Mouse (Mus musculus): ENCODE measurements at regions not wholly inside any gene's neighbourhood (a gene's known extent, or its start where the extent isn't known, plus 50 kb on each side); places are given as distances from the start of the nearest gene placed in this dataset.

DNA sequence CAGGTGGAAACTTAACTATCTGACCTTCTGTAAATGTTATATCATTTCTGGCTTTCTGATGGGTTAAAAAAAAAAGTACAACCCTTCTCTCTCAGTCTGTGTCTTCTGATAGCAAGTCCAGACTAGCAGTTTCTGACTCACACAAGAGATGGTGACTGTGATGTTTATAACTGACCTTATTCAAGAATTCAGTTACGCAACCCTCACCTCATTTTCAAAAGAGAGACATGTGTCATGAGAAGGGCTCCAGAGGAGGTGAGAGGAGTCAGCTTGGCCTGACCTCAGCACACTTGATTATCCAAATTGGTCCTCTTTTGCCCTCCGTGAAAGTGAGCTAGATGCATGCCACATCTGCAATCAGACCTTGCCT lies 202.2 kb downstream of the Gm5426 start:
- peaks cover 23% of the 10 kb centered on the region for H3K4me1 ChIP-seq (ENCODE audit: control insufficient read depth, insufficient read depth, insufficient read length)
- no peak for TF ChIP-seq POLR2A (IDR thresholded peaks at IDR 0.05; ENCODE audit: low read depth, low read length)
- no peak for TF ChIP-seq CTCF (IDR thresholded peaks at IDR 0.05; ENCODE audit: extremely low read depth, insufficient read depth, insufficient read length, insufficient replicate concordance)
- no peaks in the 10 kb centered on the region for H3K36me3 ChIP-seq (ENCODE audit: control insufficient read depth, insufficient read depth, low read length)
- H3K27ac ChIP-seq (ENCODE audit: insufficient read depth, low read length) = no peak overlapping the region
- 87% methylated on average over 2 of the region's 2 CpGs for WGBS
- no peaks in the 10 kb centered on the region for H3K27me3 ChIP-seq (ENCODE audit: control insufficient read depth, insufficient read depth, low read length)
- DNase-seq (ENCODE audit: low read depth in 1 of 2, low spot score in 2 of 2) = no peak
- no peak overlapping the region for H3K4me3 ChIP-seq (ENCODE audit: extremely low read depth, insufficient read depth, insufficient read length)

DNA sequence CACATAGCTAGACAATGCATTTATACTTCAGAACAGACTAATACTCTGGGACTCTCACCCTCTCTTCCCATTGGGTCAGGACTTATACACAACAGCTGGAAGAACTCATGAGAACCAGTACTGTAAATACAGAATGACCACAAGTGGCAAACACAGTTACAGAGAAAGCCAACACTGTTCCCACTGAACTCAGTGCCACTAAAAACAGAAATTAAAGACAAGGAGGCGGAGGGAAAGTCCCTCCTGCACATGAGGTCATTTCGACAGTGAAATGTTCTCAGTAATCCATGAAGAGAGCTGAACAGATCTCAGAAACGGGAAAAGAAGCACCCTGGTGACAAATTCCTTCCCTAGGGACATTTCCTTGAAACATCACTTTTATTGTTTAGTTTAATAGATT lies 206.1 kb downstream of the Gm5426 start:
- no peak for TF ChIP-seq CTCF (IDR thresholded peaks at IDR 0.05; ENCODE audit: extremely low read depth, insufficient read depth, insufficient read length, insufficient replicate concordance)
- TF ChIP-seq POLR2A (IDR thresholded peaks at IDR 0.05; ENCODE audit: low read depth, low read length) = no peak
- peaks cover 11% of the 10 kb centered on the region; the same call in 1 of the 2 replicates for H3K4me1 ChIP-seq (ENCODE audit: control insufficient read depth, insufficient read depth, insufficient read length)
- H3K36me3 ChIP-seq (ENCODE audit: control insufficient read depth, insufficient read depth, low read length) = no peaks in the 10 kb centered on the region
- H3K27me3 ChIP-seq (ENCODE audit: control insufficient read depth, insufficient read depth, low read length) = no peaks in the 10 kb centered on the region
- DNase-seq (ENCODE audit: low read depth in 1 of 2, low spot score in 2 of 2) = no peak
- WGBS = 71% methylated on average over 3 of the region's 3 CpGs
- H3K27ac ChIP-seq (ENCODE audit: insufficient read depth, low read length) = no peak overlapping the region
- H3K4me3 ChIP-seq (ENCODE audit: extremely low read depth, insufficient read depth, insufficient read length) = no peak overlapping the region

DNA sequence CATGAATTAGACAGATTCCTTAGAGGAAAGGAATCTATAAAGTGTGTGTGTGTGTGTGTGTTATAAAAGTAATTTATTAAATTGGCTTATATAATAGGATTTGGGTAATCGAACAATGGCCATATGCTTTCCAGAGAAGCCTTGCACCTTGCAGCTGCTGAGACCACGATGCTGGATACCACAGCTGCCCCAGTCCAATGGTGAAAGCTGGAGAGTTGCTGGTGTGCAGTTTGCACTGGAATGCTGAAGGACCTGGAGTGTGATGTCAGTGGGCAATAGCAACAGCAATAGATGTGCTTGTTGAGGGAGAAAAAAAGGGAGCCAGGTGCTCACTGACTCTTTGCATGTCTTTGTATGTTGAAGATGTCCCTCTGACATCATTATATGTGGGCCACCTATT lies 207.3 kb downstream of the Gm5426 start:
- TF ChIP-seq CTCF (IDR thresholded peaks at IDR 0.05; ENCODE audit: extremely low read depth, insufficient read depth, insufficient read length, insufficient replicate concordance) (no peak), POLR2A (IDR thresholded peaks at IDR 0.05; ENCODE audit: low read depth, low read length) (no peak)
- peaks cover 5% of the 10 kb centered on the region; the same call in 1 of the 2 replicates for H3K4me1 ChIP-seq (ENCODE audit: control insufficient read depth, insufficient read depth, insufficient read length)
- no peaks in the 10 kb centered on the region for H3K27me3 ChIP-seq (ENCODE audit: control insufficient read depth, insufficient read depth, low read length)
- H3K27ac ChIP-seq (ENCODE audit: insufficient read depth, low read length) = no peak overlapping the region
- no peak overlapping the region for H3K4me3 ChIP-seq (ENCODE audit: extremely low read depth, insufficient read depth, insufficient read length)
- H3K36me3 ChIP-seq (ENCODE audit: control insufficient read depth, insufficient read depth, low read length) = no peaks in the 10 kb centered on the region
- 96% methylated on average over 2 of the region's 2 CpGs for WGBS
- no peak for DNase-seq (ENCODE audit: low read depth in 1 of 2, low spot score in 2 of 2)

DNA sequence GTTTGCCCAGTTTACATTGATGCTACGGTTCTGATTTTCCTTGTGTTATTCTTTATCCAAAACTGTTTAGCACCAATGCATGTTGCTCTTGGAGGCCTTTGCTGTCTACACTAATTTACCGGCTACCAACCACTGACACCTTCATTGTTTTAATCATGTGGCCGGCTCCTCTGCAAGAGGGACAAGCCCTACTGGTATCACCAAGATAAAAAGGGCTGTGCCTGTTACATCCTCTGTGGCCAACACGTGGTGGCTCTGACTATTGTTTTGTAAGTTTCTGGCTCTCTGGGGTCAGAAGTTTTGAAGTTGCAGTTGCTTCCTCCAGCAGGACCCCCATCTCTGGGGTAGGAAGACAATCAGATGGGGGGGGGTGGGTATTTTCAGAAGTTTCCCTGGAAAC lies 214.3 kb downstream of the Gm5426 start:
- Histone ChIP-seq H3K27me3 (ENCODE audit: control insufficient read depth, insufficient read depth, low read length) (no peaks in the 10 kb centered on the region), H3K4me1 (ENCODE audit: control insufficient read depth, insufficient read depth, insufficient read length) (peaks cover 3% of the 10 kb centered on the region; the same call in 1 of the 2 replicates), H3K27ac (ENCODE audit: insufficient read depth, low read length) (0 out of 2 replicates have a peak overlapping the region, but pooled peaks have one; percentile 5), H3K36me3 (ENCODE audit: control insufficient read depth, insufficient read depth, low read length) (no peaks in the 10 kb centered on the region), H3K4me3 (ENCODE audit: extremely low read depth, insufficient read depth, insufficient read length) (no peak overlapping the region)
- 76% methylated on average over 4 of the region's 4 CpGs for WGBS
- no peak for DNase-seq (ENCODE audit: low read depth in 1 of 2, low spot score in 2 of 2)
- no peak for TF ChIP-seq POLR2A (IDR thresholded peaks at IDR 0.05; ENCODE audit: low read depth, low read length)
- TF ChIP-seq CTCF (IDR thresholded peaks at IDR 0.05; ENCODE audit: extremely low read depth, insufficient read depth, insufficient read length, insufficient replicate concordance) = no peak

DNA sequence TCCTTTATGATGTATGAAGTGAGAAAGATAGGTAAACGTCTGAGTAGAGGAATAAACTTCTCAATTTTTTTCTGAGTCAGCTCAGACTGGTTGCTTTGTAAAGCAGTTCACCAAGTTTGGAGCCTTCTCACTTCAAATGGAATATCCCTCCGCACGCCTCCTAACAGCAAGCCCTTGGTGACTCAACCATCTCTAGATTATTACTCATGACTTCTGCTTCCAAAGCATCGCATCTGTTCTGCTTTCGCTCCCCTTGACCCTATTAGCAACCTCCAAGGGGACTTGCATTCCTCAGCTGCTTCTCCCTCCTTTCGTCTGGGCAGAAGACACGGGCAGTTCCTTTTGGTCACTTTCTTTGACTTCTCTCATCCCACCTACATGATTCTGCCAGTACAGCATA lies 214.9 kb downstream of the Gm5426 start:
- no peak for DNase-seq (ENCODE audit: low read depth in 1 of 2, low spot score in 2 of 2)
- peaks cover 3% of the 10 kb centered on the region; the same call in 1 of the 2 replicates for H3K4me1 ChIP-seq (ENCODE audit: control insufficient read depth, insufficient read depth, insufficient read length)
- WGBS = 85% methylated on average over 7 of the region's 7 CpGs
- no peak overlapping the region for H3K27ac ChIP-seq (ENCODE audit: insufficient read depth, low read length)
- no peak overlapping the region for H3K4me3 ChIP-seq (ENCODE audit: extremely low read depth, insufficient read depth, insufficient read length)
- H3K27me3 ChIP-seq (ENCODE audit: control insufficient read depth, insufficient read depth, low read length) = no peaks in the 10 kb centered on the region
- TF ChIP-seq CTCF (IDR thresholded peaks at IDR 0.05; ENCODE audit: extremely low read depth, insufficient read depth, insufficient read length, insufficient replicate concordance) (no peak), POLR2A (IDR thresholded peaks at IDR 0.05; ENCODE audit: low read depth, low read length) (no peak)
- no peaks in the 10 kb centered on the region for H3K36me3 ChIP-seq (ENCODE audit: control insufficient read depth, insufficient read depth, low read length)

DNA sequence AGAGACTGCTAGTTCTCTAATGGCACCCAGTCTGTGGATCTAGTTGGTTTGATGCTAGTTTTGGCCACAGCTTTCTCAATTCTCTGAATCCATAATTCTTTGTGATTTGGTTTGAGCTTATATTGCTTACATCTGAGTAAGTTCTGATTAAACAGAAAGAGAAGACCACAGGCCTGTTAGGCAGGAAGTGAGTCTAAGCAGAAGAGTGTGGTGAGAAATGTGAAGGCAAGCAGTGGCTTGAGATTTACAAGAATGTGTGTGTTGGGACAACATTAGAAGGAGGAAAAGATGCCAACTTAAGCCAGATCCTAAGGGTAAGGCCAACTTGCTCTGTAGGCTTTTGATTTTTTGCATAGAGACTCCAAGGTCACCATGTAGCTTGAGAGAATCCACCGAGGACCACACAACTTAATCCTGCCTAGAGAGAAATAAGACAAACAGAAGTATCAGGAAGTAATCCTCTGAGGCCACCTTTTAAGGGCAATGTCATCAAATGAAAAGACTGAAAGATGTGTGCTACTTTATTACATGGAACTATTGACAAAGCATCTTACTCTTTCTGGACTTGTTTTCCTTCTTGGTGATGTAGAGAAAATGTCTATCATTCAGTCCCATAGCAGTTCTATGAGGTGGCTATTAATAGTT lies 220.7 kb downstream of the Gm5426 start:
- H3K36me3 ChIP-seq (ENCODE audit: control insufficient read depth, insufficient read depth, low read length) = no peaks in the 10 kb centered on the region
- peaks cover 8% of the 10 kb centered on the region; the same call in 1 of the 2 replicates for H3K4me1 ChIP-seq (ENCODE audit: control insufficient read depth, insufficient read depth, insufficient read length)
- H3K27ac ChIP-seq (ENCODE audit: insufficient read depth, low read length) = peak overlapping the region; percentile 60; the same call in 1 of the 2 replicates
- DNase-seq (ENCODE audit: low read depth in 1 of 2, low spot score in 2 of 2) = no peak
- H3K4me3 ChIP-seq (ENCODE audit: extremely low read depth, insufficient read depth, insufficient read length) = no peak overlapping the region
- TF ChIP-seq CTCF (IDR thresholded peaks at IDR 0.05; ENCODE audit: extremely low read depth, insufficient read depth, insufficient read length, insufficient replicate concordance) = no peak
- TF ChIP-seq POLR2A (IDR thresholded peaks at IDR 0.05; ENCODE audit: low read depth, low read length) = no peak
- H3K27me3 ChIP-seq (ENCODE audit: control insufficient read depth, insufficient read depth, low read length) = no peaks in the 10 kb centered on the region
- WGBS = 82% methylated on average over 1 of the region's 1 CpGs

DNA sequence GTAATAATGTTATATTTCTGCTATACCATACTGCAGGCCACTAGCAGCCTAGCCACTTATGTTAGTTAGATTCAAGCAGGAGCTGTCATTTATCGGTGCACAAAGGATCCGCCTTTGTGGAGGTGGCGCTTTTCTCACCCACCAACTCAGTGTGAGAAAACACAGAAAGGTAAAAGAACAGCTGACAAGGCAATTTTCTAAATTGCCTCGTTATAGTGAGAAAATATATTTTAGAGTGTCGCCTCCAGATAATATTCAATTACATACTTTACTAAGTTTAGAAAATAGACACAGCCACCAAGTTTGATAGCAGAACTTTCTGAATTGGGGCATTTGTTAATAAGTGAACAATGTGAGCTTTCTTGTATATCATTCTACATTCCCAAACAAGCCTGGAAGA lies 221.2 kb downstream of the Gm5426 start:
- H3K27me3 ChIP-seq (ENCODE audit: control insufficient read depth, insufficient read depth, low read length) = no peaks in the 10 kb centered on the region
- no peaks in the 10 kb centered on the region for H3K36me3 ChIP-seq (ENCODE audit: control insufficient read depth, insufficient read depth, low read length)
- no peak for TF ChIP-seq POLR2A (IDR thresholded peaks at IDR 0.05; ENCODE audit: low read depth, low read length)
- TF ChIP-seq CTCF (IDR thresholded peaks at IDR 0.05; ENCODE audit: extremely low read depth, insufficient read depth, insufficient read length, insufficient replicate concordance) = no peak
- no peak for DNase-seq (ENCODE audit: low read depth in 1 of 2, low spot score in 2 of 2)
- 86% methylated on average over 5 of the region's 5 CpGs for WGBS
- H3K4me1 ChIP-seq (ENCODE audit: control insufficient read depth, insufficient read depth, insufficient read length) = peaks cover 8% of the 10 kb centered on the region; the same call in 1 of the 2 replicates
- no peak overlapping the region for H3K4me3 ChIP-seq (ENCODE audit: extremely low read depth, insufficient read depth, insufficient read length)
- no peak overlapping the region for H3K27ac ChIP-seq (ENCODE audit: insufficient read depth, low read length)

Data from spleen, adult 2 months (tissue).